Mouse (Mus musculus): ENCODE measurements around the gene Mfap1b.

GRCm38 (mm10) chr2:121452361-121452760 is 21.5 kb downstream of the Mfap1b start:
- no peak for TF ChIP-seq CEBPB (IDR thresholded peaks at IDR 0.05; ENCODE audit: insufficient read depth, poor library complexity, severe bottlenecking)
- TF ChIP-seq TCF12 (IDR thresholded peaks at IDR 0.05; ENCODE audit: insufficient read depth, poor library complexity, severe bottlenecking): no peak
- TF ChIP-seq POLR2A (IDR thresholded peaks at IDR 0.05; ENCODE audit: insufficient read length, low read depth): no peak
- TF ChIP-seq USF1 (IDR thresholded peaks at IDR 0.05; ENCODE audit: low read depth): peak; percentile 45
- no peak for TF ChIP-seq E2F4 (IDR thresholded peaks at IDR 0.05; ENCODE audit: insufficient read depth)
- TF ChIP-seq MAX (IDR thresholded peaks at IDR 0.05; ENCODE audit: low read depth): no peak
- no peak for TF ChIP-seq MYOD1 (IDR thresholded peaks at IDR 0.05; ENCODE audit: control insufficient read depth in 1 of 3, insufficient read length in 2 of 3, low read depth in 2 of 3)
- TF ChIP-seq REST (IDR thresholded peaks at IDR 0.05; ENCODE audit: insufficient read depth, insufficient read length): no peak
- TF ChIP-seq POLR2AphosphoS2 (IDR thresholded peaks at IDR 0.05; ENCODE audit: insufficient read length, low read depth): no peak
